Mouse (Mus musculus) bone marrow, adult 2 months (tissue): ENCODE data around the gene AL731706.1.

ENCODE experiments used
- CTCF ChIP-seq: fragments of 200-500 bp; IDR thresholded peaks from 2 replicates; pipeline ENCODE4 v1.5.1; 2011; ENCODE audit warnings: low read length, control low read depth; ENCODE audit not compliant: control insufficient read depth, insufficient read depth
- POLR2A ChIP-seq: fragments of 200-500 bp; IDR thresholded peaks from 2 replicates; pipeline ENCODE4 v1.6.1; 2011; ENCODE audit warnings: low read depth, mild to moderate bottlenecking, control low read depth, low read length, borderline replicate concordance; ENCODE audit not compliant: control insufficient read depth

- TF ChIP-seq POLR2A (no peak), CTCF (no peak)
Measured at GRCm38 (mm10) chr2:136896131-136896530, 4.9 kb upstream of the AL731706.1 start.
